Mouse (Mus musculus): ENCODE measurements around the gene Mob1b. TPM values are rescaled to one million over a fixed set of nuclear protein-coding genes. Genes with fewer than 3 reads are reported as not detected.

The Mob1b gene
- total RNA-seq, 2 experiments from 2014 or later: 18.8 to 23.3 TPM

GRCm38 (mm10) chr5:88688583-88689187 lies 32.0 kb upstream of the Mob1b start:
- Histone ChIP-seq H3K27ac (no peak overlapping the region), H3K4me3 (no peak overlapping the region)
- TF ChIP-seq CTCF (IDR thresholded peaks at IDR 0.05): no peak
- intact Hi-C loops (cut with DNase I): loop anchor here (2.0 kb wide), 1 partner anchor 76 kb away; the partner anchor contains the start of gene Dck
- no peak for DNase-seq

GRCm38 (mm10) chr5:88689279-88689938 lies 31.2 kb upstream of the Mob1b start:
- DNase-seq: no peak
- peak; percentile 78 for TF ChIP-seq CTCF (IDR thresholded peaks at IDR 0.05)
- no peak overlapping the region for H3K27ac ChIP-seq
- intact Hi-C loops (cut with DNase I): loop anchor here (2.0 kb wide), 1 partner anchor 75 kb away; the partner anchor contains the start of gene Dck
- no peak overlapping the region for H3K4me3 ChIP-seq

GRCm38 (mm10) chr5:88690681-88691505 lies 29.8 kb upstream of the Mob1b start:
- intact Hi-C loops (cut with DNase I): loop anchor here (10.0 kb wide), 1 partner anchor 694 kb away; no protein-coding TSS in a partner anchor
- Histone ChIP-seq H3K27ac (no peak overlapping the region), H3K4me3 (no peak overlapping the region)
- DNase-seq: no peak
- TF ChIP-seq CTCF (IDR thresholded peaks at IDR 0.05): no peak

GRCm38 (mm10) chr5:88691506-88692095 lies 29.1 kb upstream of the Mob1b start:
- no peak overlapping the region for H3K27ac ChIP-seq
- no peak for TF ChIP-seq CTCF (IDR thresholded peaks at IDR 0.05)
- no peak overlapping the region for H3K4me3 ChIP-seq
- DNase-seq: no peak
- intact Hi-C loops (cut with DNase I): loop anchor here (10.0 kb wide), 1 partner anchor 693 kb away; no protein-coding TSS in a partner anchor

GRCm38 (mm10) chr5:88692586-88692985 lies 28.1 kb upstream of the Mob1b start:
- no peak overlapping the region for H3K27ac ChIP-seq
- no peak for TF ChIP-seq CTCF (IDR thresholded peaks at IDR 0.05)
- H3K4me3 ChIP-seq: no peak overlapping the region
- intact Hi-C loops (cut with DNase I): loop anchor here (10.0 kb wide), 1 partner anchor 692 kb away; no protein-coding TSS in a partner anchor
- DNase-seq: no peak

- TF ChIP-seq CTCF (IDR thresholded peaks at IDR 0.05): no peak; the same call in 1 of the 2 replicates
- Histone ChIP-seq H3K4me3 (no peak overlapping the region), H3K27ac (no peak overlapping the region)
- intact Hi-C loops (cut with DNase I): loop anchor here (10.0 kb wide), 1 partner anchor 692 kb away; no protein-coding TSS in a partner anchor
- DNase-seq: no peak
Measured at GRCm38 (mm10) chr5:88693057-88693456, 27.6 kb upstream of the Mob1b start.

- no peak for TF ChIP-seq CTCF (IDR thresholded peaks at IDR 0.05)
- H3K27ac ChIP-seq: peak overlapping the region; percentile 35
- intact Hi-C loops (cut with DNase I): loop anchor here (10.0 kb wide), 1 partner anchor 688 kb away; no protein-coding TSS in a partner anchor
- H3K4me3 ChIP-seq: no peak overlapping the region
- DNase-seq: no peak
Measured at GRCm38 (mm10) chr5:88697291-88697690, 23.4 kb upstream of the Mob1b start.

- no peak for DNase-seq
- Histone ChIP-seq H3K4me3 (no peak overlapping the region), H3K27ac (no peak overlapping the region)
- TF ChIP-seq CTCF (IDR thresholded peaks at IDR 0.05): no peak
- intact Hi-C loops (cut with DNase I): loop anchor here (10.0 kb wide), 1 partner anchor 685 kb away; no protein-coding TSS in a partner anchor
Measured at GRCm38 (mm10) chr5:88699251-88699913, 21.3 kb upstream of the Mob1b start.

- intact Hi-C loops (cut with DNase I): no loop called here
- no peak for DNase-seq
- TF ChIP-seq CTCF (IDR thresholded peaks at IDR 0.05): no peak
- Histone ChIP-seq H3K4me3 (no peak overlapping the region), H3K27ac (no peak overlapping the region)
Measured at GRCm38 (mm10) chr5:88702041-88702440, 18.6 kb upstream of the Mob1b start.

GRCm38 (mm10) chr5:88703551-88703950 lies 17.1 kb upstream of the Mob1b start:
- Histone ChIP-seq H3K4me3 (no peak overlapping the region), H3K27ac (no peak overlapping the region)
- intact Hi-C loops (cut with DNase I): no loop called here
- DNase-seq: no peak
- no peak for TF ChIP-seq CTCF (IDR thresholded peaks at IDR 0.05)

GRCm38 (mm10) chr5:88711128-88711527 lies 9.5 kb upstream of the Mob1b start:
- DNase-seq: no peak
- no peak for TF ChIP-seq CTCF (IDR thresholded peaks at IDR 0.05)
- no peak overlapping the region for H3K4me3 ChIP-seq
- peak overlapping the region; percentile 24; the same call in 1 of the 2 replicates for H3K27ac ChIP-seq
- intact Hi-C loops (cut with DNase I): no loop called here
